Comparison of ENCODE assay signal across 21 mouse cellular contexts in the genomic region with DNA sequence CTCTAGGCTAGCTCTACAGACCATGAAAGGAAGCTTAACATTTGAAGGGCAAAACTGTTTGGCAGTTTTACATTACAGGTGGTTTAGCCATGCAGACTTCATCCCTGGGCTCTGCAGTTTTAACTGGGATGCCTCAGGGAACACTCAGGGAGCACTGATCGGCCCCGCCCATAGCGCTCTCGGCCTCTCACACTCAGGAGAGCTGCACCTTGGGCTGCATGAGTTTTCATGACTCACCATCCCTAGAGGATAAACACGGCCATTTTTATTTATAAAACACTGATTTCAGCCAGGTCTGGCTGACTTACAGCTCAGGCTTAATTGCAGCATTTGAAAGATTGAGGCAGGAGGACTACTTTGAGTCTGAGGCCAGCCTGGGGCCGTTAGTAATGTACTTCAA. TPM values are rescaled to one million over a fixed set of nuclear protein-coding genes. Genes with fewer than 3 reads are reported as not detected.
DNase-seq lines count a peak whose midpoint lies in the region; ATAC-seq lines count a peak whose summit lies in the region.
"Had no signal": no experiment of that assay in that cellular context is flagged by ENCODE, and none has a peak within 500 bp of the region (broad histone marks: within the 10 kb centered on the region; RNA-seq: fewer than 3 reads in every experiment).

No protein-coding gene starts in this region.

- DNase-seq in heart, adult 11 months: peak; percentile 18
- no peak for DNase-seq in heart, adult 8-10 months (ENCODE audit: low spot score)
- DNase-seq in 3134 (ENCODE audit: extremely low read depth, insufficient read length, low spot score) (peak; percentile 16), MN1 (ENCODE audit: low spot score) (peak; percentile 28)
- no peak for DNase-seq in gastrocnemius, postnatal 25 days
- DNase-seq: adrenal gland, adult 8-10 months; adrenal gland, postnatal 14 days; adrenal gland, postnatal 36 days; B cell, adult 2 months; cerebellum, adult 11-12 months; cerebellum, adult 9-10 months; cerebellum, postnatal 14 days; cerebellum, postnatal 36 days; embryo, embryonic 11 days; forebrain, postnatal 0 days had no signal

- no peak for ATAC-seq in erythroblast, adult 5-6 weeks (replicated peaks; ENCODE audit: low FRiP score, poor library complexity, severe bottlenecking)
- ATAC-seq: activated CD4-positive, CD25-positive, alpha-beta regulatory T cell, adult 4 months; CD4-positive, CD25-positive, alpha-beta regulatory T cell, adult 4 months; forebrain, embryonic 13.5 days; forebrain, embryonic 15.5 days; forebrain, postnatal 0 days; Patski had no signal

RNA-seq across cellular contexts. Expression of gene Leo1, which starts 43.9 kb away (rescaled TPM):
- total RNA-seq in heart, adult 8-10 months (2022): 10 to 100 TPM in 3 of 4 experiments, 1 to 10 TPM in 1; 8.9 to 14.0 (median 12.8) TPM
- total RNA-seq in erythroblast, adult 5-6 weeks (2015; ENCODE audit: low replicate concordance): 3.5 and 6.3 TPM in 2 replicates
- total RNA-seq in erythroblast, adult 5-6 weeks (2017; ENCODE audit: low replicate concordance): 8.3 and 11.6 TPM in 2 replicates
- total RNA-seq in gastrocnemius, postnatal 25 days (2021): 10 to 100 TPM; 12.3 to 21.3 TPM

Comparison
In these comparisons a context has a peak if more than half of its experiments do, and no peak if none do; other contexts are left out.
1. DNase-seq: peak in heart, adult 11 months (single experiment), 3134 (single experiment) and MN1 (single experiment); none in heart, adult 8-10 months (single experiment) and gastrocnemius, postnatal 25 days (single experiment).